Mouse (Mus musculus) midbrain, embryonic 13.5 days (tissue): ENCODE results near the gene Tmem63b. TPM values are rescaled to one million over a fixed set of nuclear protein-coding genes. Genes with fewer than 3 reads are reported as not detected.

Source experiments
- ATAC-seq: fragments of 200-750 bp; cut with Nextera tagmentation; 2 replicates; pipeline ENCODE4 v1.8.0; 2017; ENCODE audit warnings: mild to moderate bottlenecking, moderate TSS enrichment, moderate library complexity
- H3K27ac ChIP-seq: fragments of 300-500 bp; sonication (generic); 2 replicates; pipeline ENCODE4 v1.5.1; 2015; ENCODE audit warnings: inconsistent platforms, mild to moderate bottlenecking, moderate library complexity
- H3K27me3 ChIP-seq: fragments of 300-500 bp; sonication (generic); 2 replicates; pipeline ENCODE4 v1.6.1; 2015; ENCODE audit warnings: mild to moderate bottlenecking, inconsistent platforms
- H3K36me3 ChIP-seq: fragments of 300-500 bp; sonication (generic); 2 replicates; pipeline ENCODE4 v1.6.1; 2015; ENCODE audit warnings: mild to moderate bottlenecking, inconsistent platforms
- H3K4me1 ChIP-seq: fragments of 300-500 bp; sonication (generic); replicated peaks from 2 replicates; pipeline ENCODE4 v1.6.1; 2015; ENCODE audit warnings: inconsistent platforms
- H3K4me2 ChIP-seq: fragments of 300-500 bp; sonication (generic); replicated peaks from 2 replicates; pipeline ENCODE4 v1.6.1; 2015; ENCODE audit warnings: moderate library complexity, mild to moderate bottlenecking, inconsistent platforms
- H3K4me3 ChIP-seq: fragments of 300-500 bp; sonication (generic); replicated peaks from 2 replicates; pipeline ENCODE4 v1.5.1; 2015; ENCODE audit warnings: mild to moderate bottlenecking, inconsistent platforms
- H3K9ac ChIP-seq: fragments of 300-500 bp; sonication (generic); replicated peaks from 2 replicates; pipeline ENCODE4 v1.6.1; 2015; ENCODE audit warnings: mild to moderate bottlenecking, inconsistent platforms
- H3K9me3 ChIP-seq: fragments of 300-500 bp; sonication (generic); 2 replicates; pipeline ENCODE4 v1.6.1; 2016; ENCODE audit warnings: mild to moderate bottlenecking, inconsistent platforms
- WGBS: fragments of 180-500 bp; shearing (Covaris S2); methylation state at CpG from one replicate; pipeline ENCODE4 v1.1.7; 2015; 5-methylcytosine and 5-hydroxymethylcytosine counted together
- polyA plus RNA-seq: library from polyadenylated mRNA; unstranded; fragments of >200 nt; fragmentation: Nextera tagmentation; extraction: Ambion mirVana; gene quantifications from 2 replicates; pipeline ENCODE4 v1.2.1, GENCODE M21; 2015

Tmem63b gene
- polyA plus RNA-seq, 1 experiment from 2014 or later, result 133 TPM

DNA sequence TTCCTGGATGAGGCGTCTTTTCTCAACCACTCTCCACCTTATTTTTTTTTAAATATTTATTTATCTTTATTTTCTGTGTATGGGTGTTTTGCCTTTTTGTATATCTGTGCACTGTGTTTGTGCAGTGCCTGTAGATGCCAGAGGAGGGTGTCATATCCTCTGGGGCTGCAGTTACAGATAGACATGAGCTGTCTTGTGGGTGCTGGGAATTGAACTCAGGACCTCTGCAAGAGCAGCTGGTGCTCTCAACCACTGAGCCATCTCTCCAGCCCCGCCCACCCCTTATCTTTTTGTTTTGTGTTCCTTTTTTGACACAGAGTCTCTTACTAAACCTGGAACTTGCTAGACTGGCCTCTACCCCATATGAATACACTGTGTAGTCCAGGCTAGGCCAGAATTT is 40.8 kb upstream of the Tmem63b start:
- Histone ChIP-seq H3K9ac (no peak overlapping the region), H3K4me2 (no peak overlapping the region), H3K27me3 (peaks cover 13% of the 10 kb centered on the region), H3K9me3 (no peaks in the 10 kb centered on the region), H3K4me3 (no peak overlapping the region), H3K27ac (no peak overlapping the region), H3K36me3 (no peaks in the 10 kb centered on the region), H3K4me1 (peaks cover 13% of the 10 kb centered on the region)
- ATAC-seq, result no peak
- 88% methylated on average over 2 of the region's 2 CpGs for WGBS

DNA sequence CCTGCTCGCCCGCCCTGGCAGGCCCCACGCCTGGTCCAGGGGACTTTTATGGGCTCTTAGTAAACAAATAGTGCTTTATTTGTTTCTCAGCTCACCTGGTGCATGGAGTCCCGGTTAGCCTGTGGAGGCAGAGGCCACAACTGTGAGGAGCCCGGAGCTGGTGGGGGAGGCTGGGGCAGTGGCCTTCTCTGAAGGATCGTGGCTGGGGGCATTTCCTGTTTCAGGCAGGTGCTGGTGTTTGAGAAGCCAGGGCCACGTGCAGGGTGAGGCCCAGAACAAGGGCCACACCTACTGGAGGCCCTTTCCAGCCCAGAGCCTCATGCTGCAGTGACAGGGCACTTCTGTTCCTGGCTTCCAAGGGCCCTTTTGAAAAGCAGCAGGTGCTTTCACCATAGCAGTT is 39.5 kb upstream of the Tmem63b start:
- H3K9ac ChIP-seq, result no peak overlapping the region
- peaks cover 6% of the 10 kb centered on the region for H3K27me3 ChIP-seq
- 64% methylated on average over 7 of the region's 7 CpGs for WGBS
- no peak overlapping the region for H3K4me3 ChIP-seq
- H3K27ac ChIP-seq, result no peak overlapping the region
- H3K9me3 ChIP-seq, result no peaks in the 10 kb centered on the region
- ATAC-seq, result no peak
- peaks cover 17% of the 10 kb centered on the region for H3K4me1 ChIP-seq
- H3K36me3 ChIP-seq, result no peaks in the 10 kb centered on the region
- no peak overlapping the region for H3K4me2 ChIP-seq

GRCm38 (mm10) chr17:45724574-45724921 is 37.8 kb upstream of the Tmem63b start:
- 0 out of 2 replicates have a peak overlapping the region, but pooled peaks have one; percentile 50 for H3K4me3 ChIP-seq
- H3K9me3 ChIP-seq, result no peaks in the 10 kb centered on the region
- H3K9ac ChIP-seq, result no peak overlapping the region
- H3K4me2 ChIP-seq, result no peak overlapping the region
- no peaks in the 10 kb centered on the region for H3K36me3 ChIP-seq
- peak overlapping the region; percentile 89; the same call in 1 of the 2 replicates for H3K27ac ChIP-seq
- WGBS, result 86% methylated on average over 10 of the region's 10 CpGs
- H3K27me3 ChIP-seq, result peaks cover 6% of the 10 kb centered on the region; the same call in 1 of the 2 replicates
- peaks cover 17% of the 10 kb centered on the region for H3K4me1 ChIP-seq
- ATAC-seq, result peak; percentile 46

- peak overlapping the region; percentile 54 for H3K4me2 ChIP-seq
- H3K9ac ChIP-seq, result peak overlapping the region; percentile 76
- peaks cover 6% of the 10 kb centered on the region; the same call in 1 of the 2 replicates for H3K27me3 ChIP-seq
- peak; percentile 72 for ATAC-seq
- no peaks in the 10 kb centered on the region for H3K36me3 ChIP-seq
- 3% methylated on average over 25 of the region's 25 CpGs for WGBS
- peaks cover 17% of the 10 kb centered on the region for H3K4me1 ChIP-seq
- H3K9me3 ChIP-seq, result no peaks in the 10 kb centered on the region
- peak overlapping the region; percentile 89 for H3K27ac ChIP-seq
- H3K4me3 ChIP-seq, result peak overlapping the region; percentile 50
Observed at GRCm38 (mm10) chr17:45723732-45724573, 37.2 kb upstream of the Tmem63b start.

GRCm38 (mm10) chr17:45718323-45718722 is 31.6 kb upstream of the Tmem63b start:
- 9% methylated on average over 10 of the region's 10 CpGs for WGBS
- Histone ChIP-seq H3K36me3 (no peaks in the 10 kb centered on the region), H3K27me3 (no peaks in the 10 kb centered on the region), H3K27ac (no peak overlapping the region), H3K4me1 (peaks cover 15% of the 10 kb centered on the region), H3K4me2 (no peak overlapping the region), H3K9ac (no peak overlapping the region), H3K4me3 (no peak overlapping the region), H3K9me3 (no peaks in the 10 kb centered on the region)
- peak; percentile 35; the same call in 1 of the 2 replicates for ATAC-seq

DNA sequence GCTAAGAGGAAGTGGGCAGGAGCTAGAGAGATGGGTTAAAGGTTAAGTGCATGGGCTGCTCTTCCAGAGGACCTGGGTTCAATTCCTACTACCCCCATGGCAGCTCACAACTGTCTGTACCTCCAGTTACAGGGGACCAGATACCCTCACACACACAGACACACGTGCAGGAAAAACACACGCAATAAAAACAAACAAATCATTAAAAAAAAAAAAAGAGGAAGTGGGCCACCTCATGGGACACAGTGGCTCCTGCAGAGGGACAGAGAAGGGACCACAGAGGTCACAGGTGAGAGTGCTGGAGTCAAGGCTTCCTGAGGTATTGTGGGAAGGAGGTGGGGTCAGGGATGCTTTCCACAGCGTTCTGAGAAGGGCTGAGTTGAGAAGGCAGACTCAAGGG is 24.8 kb upstream of the Tmem63b start:
- 74% methylated on average over 3 of the region's 3 CpGs for WGBS
- Histone ChIP-seq H3K4me1 (no peaks in the 10 kb centered on the region), H3K4me3 (no peak overlapping the region), H3K36me3 (no peaks in the 10 kb centered on the region), H3K27me3 (no peaks in the 10 kb centered on the region), H3K9ac (no peak overlapping the region), H3K27ac (no peak overlapping the region), H3K9me3 (no peaks in the 10 kb centered on the region), H3K4me2 (no peak overlapping the region)
- no peak for ATAC-seq

- H3K27me3 ChIP-seq, result no peaks in the 10 kb centered on the region
- H3K9me3 ChIP-seq, result no peaks in the 10 kb centered on the region
- no peak overlapping the region for H3K4me3 ChIP-seq
- WGBS, result 84% methylated on average over 8 of the region's 8 CpGs
- no peak overlapping the region for H3K27ac ChIP-seq
- no peak for ATAC-seq
- H3K36me3 ChIP-seq, result no peaks in the 10 kb centered on the region
- no peak overlapping the region for H3K9ac ChIP-seq
- no peaks in the 10 kb centered on the region for H3K4me1 ChIP-seq
- H3K4me2 ChIP-seq, result no peak overlapping the region
Observed at GRCm38 (mm10) chr17:45710407-45710806, 23.7 kb upstream of the Tmem63b start.

DNA sequence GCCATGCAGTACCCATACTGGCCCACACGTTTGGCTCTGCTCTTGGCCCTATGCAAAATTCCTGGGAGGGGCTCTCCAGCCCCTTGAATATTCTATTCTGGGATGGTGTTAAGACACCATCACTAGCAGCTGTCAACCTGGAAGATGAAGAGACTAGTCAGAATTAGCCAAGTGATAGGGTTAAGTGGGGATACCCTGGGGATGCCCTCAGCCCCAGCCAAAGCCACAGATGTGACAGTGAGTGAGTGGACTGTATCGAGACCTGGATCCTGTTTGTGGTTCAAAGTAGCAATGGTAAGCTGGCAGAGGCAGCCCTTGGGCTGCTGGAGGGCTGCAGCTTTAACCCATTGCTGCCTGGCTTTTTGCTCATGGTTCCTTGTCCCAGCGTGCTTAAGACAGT is 23.1 kb upstream of the Tmem63b start:
- Histone ChIP-seq H3K9ac (no peak overlapping the region), H3K36me3 (no peaks in the 10 kb centered on the region), H3K4me2 (no peak overlapping the region), H3K4me3 (no peak overlapping the region), H3K4me1 (no peaks in the 10 kb centered on the region), H3K9me3 (no peaks in the 10 kb centered on the region), H3K27ac (no peak overlapping the region), H3K27me3 (no peaks in the 10 kb centered on the region)
- ATAC-seq, result no peak
- 51% methylated on average over 3 of the region's 3 CpGs for WGBS

- Histone ChIP-seq H3K4me2 (no peak overlapping the region), H3K27me3 (no peaks in the 10 kb centered on the region), H3K9me3 (no peaks in the 10 kb centered on the region), H3K36me3 (no peaks in the 10 kb centered on the region), H3K9ac (no peak overlapping the region), H3K4me1 (no peaks in the 10 kb centered on the region), H3K27ac (no peak overlapping the region), H3K4me3 (no peak overlapping the region)
- 90% methylated on average over 8 of the region's 8 CpGs for WGBS
- ATAC-seq, result no peak
Observed at GRCm38 (mm10) chr17:45708179-45708578, 21.5 kb upstream of the Tmem63b start.

- Histone ChIP-seq H3K36me3 (no peaks in the 10 kb centered on the region), H3K4me3 (no peak overlapping the region), H3K27ac (no peak overlapping the region), H3K27me3 (no peaks in the 10 kb centered on the region), H3K4me1 (no peaks in the 10 kb centered on the region), H3K4me2 (no peak overlapping the region), H3K9ac (no peak overlapping the region), H3K9me3 (no peaks in the 10 kb centered on the region)
- WGBS, result 39% methylated on average over 3 of the region's 3 CpGs
- ATAC-seq, result no peak
Observed at GRCm38 (mm10) chr17:45707376-45707775, 20.7 kb upstream of the Tmem63b start.

GRCm38 (mm10) chr17:45706796-45707195 is 20.1 kb upstream of the Tmem63b start:
- Histone ChIP-seq H3K4me3 (no peak overlapping the region), H3K4me1 (no peaks in the 10 kb centered on the region), H3K4me2 (no peak overlapping the region), H3K27me3 (no peaks in the 10 kb centered on the region), H3K36me3 (no peaks in the 10 kb centered on the region), H3K9ac (no peak overlapping the region), H3K9me3 (no peaks in the 10 kb centered on the region), H3K27ac (no peak overlapping the region)
- ATAC-seq, result no peak
- WGBS, result 83% methylated on average over 5 of the region's 5 CpGs

- H3K9ac ChIP-seq, result no peak overlapping the region
- peaks cover 10% of the 10 kb centered on the region for H3K36me3 ChIP-seq
- H3K9me3 ChIP-seq, result no peaks in the 10 kb centered on the region
- peaks cover 12% of the 10 kb centered on the region for H3K4me1 ChIP-seq
- H3K4me2 ChIP-seq, result no peak overlapping the region
- no peak overlapping the region for H3K27ac ChIP-seq
- no peak overlapping the region for H3K4me3 ChIP-seq
- no peak for ATAC-seq
- no peaks in the 10 kb centered on the region for H3K27me3 ChIP-seq
- 67% methylated on average over 7 of the region's 7 CpGs for WGBS
Observed at GRCm38 (mm10) chr17:45703187-45703586, 16.5 kb upstream of the Tmem63b start.

DNA sequence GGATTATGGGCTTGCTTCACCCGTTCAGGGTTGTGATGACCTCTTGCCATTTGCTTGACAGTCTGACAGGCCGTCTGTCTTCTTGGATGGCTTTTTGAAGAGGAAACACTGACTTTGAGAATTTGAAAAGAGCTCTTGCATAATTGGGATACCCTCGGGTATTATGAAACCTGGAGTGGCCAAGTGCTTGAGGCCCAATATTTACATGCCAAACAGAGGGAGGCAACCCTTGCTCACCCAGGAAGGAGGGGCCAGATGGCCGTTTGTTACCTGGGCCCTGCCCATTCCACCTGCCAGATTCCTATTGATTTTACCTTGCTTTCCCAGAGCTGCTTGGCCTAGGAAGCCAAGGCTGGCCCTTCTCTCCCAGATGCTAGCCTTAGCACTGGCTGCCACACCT is 15.5 kb upstream of the Tmem63b start:
- Histone ChIP-seq H3K9ac (no peak overlapping the region), H3K36me3 (peaks cover 16% of the 10 kb centered on the region), H3K27me3 (no peaks in the 10 kb centered on the region), H3K4me1 (peaks cover 12% of the 10 kb centered on the region), H3K27ac (no peak overlapping the region), H3K4me2 (no peak overlapping the region), H3K9me3 (no peaks in the 10 kb centered on the region), H3K4me3 (no peak overlapping the region)
- WGBS, result 50% methylated on average over 4 of the region's 4 CpGs
- no peak for ATAC-seq
